Mouse (Mus musculus): ENCODE data around the gene Tns2.

DNA sequence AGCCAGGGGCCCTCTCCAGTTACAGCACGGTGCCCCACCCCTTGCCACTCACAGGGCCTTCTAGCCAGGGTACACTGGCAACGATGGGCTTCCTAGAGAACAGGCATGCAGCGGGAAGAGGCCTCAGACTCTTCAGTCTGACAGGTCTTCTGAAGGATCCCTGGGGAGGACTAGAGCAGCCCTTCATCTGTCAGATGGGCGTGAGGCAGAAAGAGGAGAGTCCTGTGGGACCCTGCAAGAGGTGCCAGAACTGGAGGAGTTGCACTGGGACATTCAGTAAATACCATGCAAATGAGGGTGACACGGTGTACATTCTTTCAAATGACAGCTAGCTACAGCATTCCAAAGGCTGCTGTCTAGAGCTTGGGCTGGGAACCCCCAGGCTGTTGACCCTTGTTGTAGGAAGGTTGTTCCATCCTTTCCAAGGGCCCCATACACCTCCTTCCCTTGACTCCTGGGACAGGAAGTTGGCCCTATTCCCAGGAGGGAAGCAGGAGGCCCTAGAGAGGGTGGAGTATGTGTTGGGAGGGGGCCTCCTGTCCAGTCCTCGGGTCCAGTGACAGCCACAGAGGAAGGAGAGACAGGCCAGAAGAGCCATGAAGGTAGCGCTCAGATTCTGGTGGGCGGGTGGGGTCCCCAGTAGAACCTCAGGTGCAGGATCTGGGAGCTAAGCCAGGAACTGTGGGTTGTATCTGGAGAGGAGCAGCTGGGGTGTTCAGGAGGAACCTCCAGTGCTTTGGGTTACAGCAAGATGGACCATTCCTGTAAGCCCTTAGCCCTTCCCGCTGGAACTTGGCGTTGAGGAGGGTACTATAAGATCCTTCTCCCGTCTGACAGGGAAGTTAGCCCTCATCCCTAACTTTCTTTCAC lies 1.7 kb downstream of the Tns2 start:
- TF ChIP-seq EP300 (optimal IDR thresholded peaks at IDR 0.05), result no peak
- no peak for TF ChIP-seq CTCF (IDR thresholded peaks at IDR 0.05; ENCODE audit: low read depth)
